Mouse (Mus musculus) megakaryocyte, embryonic 14.5 days (primary cell): ENCODE measurements around the gene Pkn1.

ENCODE experiments used
- FLI1 ChIP-seq: IDR thresholded peaks from 2 replicates; pipeline ENCODE4 v1.6.1; 2012; ENCODE audit warnings: low read length, inconsistent platforms, mixed read lengths
- GATA1 ChIP-seq: IDR thresholded peaks from 3 replicates; pipeline ENCODE4 v1.6.1; 2012; ENCODE audit warnings: mixed read lengths, low read length, inconsistent platforms, borderline replicate concordance

DNA sequence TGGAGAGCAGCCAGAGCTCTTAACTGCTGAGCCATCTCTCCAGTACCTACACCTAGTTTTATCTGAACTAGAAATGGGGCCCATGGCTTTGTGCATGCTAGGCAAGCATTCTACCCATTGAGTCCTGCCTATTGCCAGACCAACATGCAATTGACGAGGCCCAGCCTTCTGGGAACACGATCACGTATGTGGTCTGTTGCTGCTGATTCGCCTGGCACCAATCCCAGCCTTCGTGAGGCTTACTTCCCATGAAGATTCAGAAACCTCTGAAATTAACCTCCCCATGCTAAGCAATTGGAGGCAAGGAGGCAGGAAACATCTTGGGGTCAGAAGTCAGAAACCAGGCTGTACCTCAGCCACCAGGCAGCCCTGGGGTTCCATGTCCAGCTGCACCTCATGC lies 18.4 kb downstream of the Pkn1 start:
- TF ChIP-seq GATA1 (no peak), FLI1 (no peak)
